Mouse (Mus musculus) MEL (cell line): Measurements from ENCODE around the gene Tmx1. TPM values are rescaled to one million over a fixed set of nuclear protein-coding genes. Genes with fewer than 3 reads are reported as not detected.

ENCODE experiments used
- DNase-seq: peaks from one replicate; pipeline ENCODE4 v3.0.0; 2011; ENCODE audit warnings: low read depth, low spot score
- H3K27ac ChIP-seq: 2 replicates; pipeline ENCODE4 v1.5.1; 2012; ENCODE audit warnings: low read depth, mild to moderate bottlenecking, control low read depth, low read length, moderate library complexity; ENCODE audit not compliant: control insufficient read depth
- H3K27me3 ChIP-seq, 2 experiments: fragments of 150-350 bp in 1 of 2; sonication (generic) in 1 of 2; 2 replicates each; pipeline ENCODE4 v1.6.1; 2012; ENCODE audit warnings: low read length in 2 of 2, mild to moderate bottlenecking in 2 of 2, improper control_type of control experiment in 1 of 2, moderate library complexity in 1 of 2; ENCODE audit not compliant: insufficient read depth in 2 of 2, control insufficient read depth in 1 of 2
- H3K36me3 ChIP-seq, 2 experiments: 2 replicates each; pipeline ENCODE4 v1.6.1; 2012 to 2014; ENCODE audit warnings: low read length in 2 of 2, improper control_type of control experiment in 1 of 2, inconsistent platforms in 1 of 2, mild to moderate bottlenecking in 1 of 2; ENCODE audit not compliant: insufficient read depth in 2 of 2, control insufficient read depth in 1 of 2
- H3K4me1 ChIP-seq, 2 experiments: fragments of 150-350 bp in 1 of 2; sonication (generic) in 1 of 2; 2 replicates each; pipeline ENCODE4 v1.6.1; 2012; ENCODE audit warnings: low read length in 2 of 2, improper control_type of control experiment in 1 of 2, mild to moderate bottlenecking in 1 of 2; ENCODE audit not compliant: insufficient read depth in 2 of 2, control insufficient read depth in 1 of 2
- H3K4me3 ChIP-seq, 2 experiments: fragments of 150-350 bp in 1 of 2; sonication (generic) in 1 of 2; 2 replicates each; pipeline ENCODE4 v1.5.1; 2012; ENCODE audit warnings: low read depth in 2 of 2, low read length in 2 of 2, mild to moderate bottlenecking in 2 of 2, moderate library complexity in 2 of 2, control low read depth in 1 of 2, improper control_type of control experiment in 1 of 2; ENCODE audit not compliant: control insufficient read depth in 1 of 2, insufficient read depth in 1 of 2
- H3K79me2 ChIP-seq: 2 replicates; pipeline ENCODE4 v1.6.1; 2012; ENCODE audit warnings: mild to moderate bottlenecking, low read length, moderate library complexity; ENCODE audit not compliant: control insufficient read depth, poor library complexity, insufficient read depth
- H3K9ac ChIP-seq: 2 replicates; pipeline ENCODE4 v1.6.1; 2012; ENCODE audit warnings: low read depth, mild to moderate bottlenecking, control low read depth, low read length, moderate library complexity; ENCODE audit not compliant: control insufficient read depth, poor library complexity, severe bottlenecking
- H3K9me3 ChIP-seq: fragments of 150-350 bp; sonication (generic); replicated peaks from 2 replicates; pipeline ENCODE4 v1.6.1; 2012; ENCODE audit warnings: mild to moderate bottlenecking, low read length, improper control_type of control experiment, moderate library complexity; ENCODE audit not compliant: insufficient read depth
- BHLHE40 ChIP-seq: IDR thresholded peaks from 2 replicates; pipeline ENCODE4 v1.6.1; 2012; ENCODE audit warnings: low read depth, mild to moderate bottlenecking, inconsistent platforms, low read length, improper control_type of control experiment, borderline replicate concordance
- CHD2 ChIP-seq: IDR thresholded peaks from 2 replicates; pipeline ENCODE4 v1.6.1; 2011; ENCODE audit warnings: low read length, improper control_type of control experiment
- CTCF ChIP-seq, 3 experiments: IDR thresholded peaks in 2 of 3; conservative IDR thresholded peaks in 1 of 3; 2 replicates each; pipeline ENCODE4 v1.5.1; 2011 to 2012; ENCODE audit warnings: low read length in 3 of 3, low read depth in 2 of 3, mild to moderate bottlenecking in 2 of 3, improper control_type of control experiment in 1 of 3, inconsistent platforms in 1 of 3, mixed read lengths in 1 of 3, moderate library complexity in 1 of 3; ENCODE audit not compliant: control insufficient read depth in 1 of 3, insufficient read depth in 1 of 3, poor library complexity in 1 of 3, severe bottlenecking in 1 of 3
- EP300 ChIP-seq, 2 experiments: IDR thresholded peaks; 2 replicates each; pipeline ENCODE4 v1.6.1; 2011; ENCODE audit warnings: improper control_type of control experiment in 2 of 2, low read length in 2 of 2, low read depth in 1 of 2, mild to moderate bottlenecking in 1 of 2
- ETS1 ChIP-seq: IDR thresholded peaks from 2 replicates; pipeline ENCODE4 v1.6.1; 2012; ENCODE audit warnings: low read depth, mild to moderate bottlenecking, inconsistent platforms, low read length, improper control_type of control experiment, moderate library complexity
- GATA1 ChIP-seq: IDR thresholded peaks from 2 replicates; pipeline ENCODE4 v1.6.1; 2011; ENCODE audit warnings: low read depth, low read length, improper control_type of control experiment
- HCFC1 ChIP-seq: IDR thresholded peaks from 2 replicates; pipeline ENCODE4 v1.6.1; 2012; ENCODE audit warnings: low read depth, mild to moderate bottlenecking, inconsistent platforms, low read length, improper control_type of control experiment, moderate library complexity
- MAFK ChIP-seq: IDR thresholded peaks from 2 replicates; pipeline ENCODE4 v1.6.1; 2011; ENCODE audit warnings: low read depth, mild to moderate bottlenecking, low read length, improper control_type of control experiment, borderline replicate concordance
- MAX ChIP-seq: IDR thresholded peaks from 2 replicates; pipeline ENCODE4 v1.6.1; 2011; ENCODE audit warnings: low read length, improper control_type of control experiment
- MAZ ChIP-seq: IDR thresholded peaks from 2 replicates; pipeline ENCODE4 v1.6.1; 2012; ENCODE audit warnings: low read depth, mild to moderate bottlenecking, inconsistent platforms, low read length, improper control_type of control experiment
- MYB ChIP-seq: IDR thresholded peaks from 2 replicates; pipeline ENCODE4 v1.6.1; 2011; ENCODE audit warnings: mild to moderate bottlenecking, low read depth, low read length, improper control_type of control experiment
- NELFE ChIP-seq: IDR thresholded peaks from 2 replicates; pipeline ENCODE4 v1.6.1; 2011; ENCODE audit warnings: low read depth, low read length, improper control_type of control experiment
- POLR2A ChIP-seq, 2 experiments: IDR thresholded peaks; 2 replicates each; pipeline ENCODE4 v1.6.1; 2011 to 2012; ENCODE audit warnings: low read length in 2 of 2, mild to moderate bottlenecking in 2 of 2, control low read depth in 1 of 2, improper control_type of control experiment in 1 of 2, low read depth in 1 of 2, moderate library complexity in 1 of 2; ENCODE audit not compliant: control insufficient read depth in 1 of 2, insufficient read depth in 1 of 2, poor library complexity in 1 of 2
- POLR2AphosphoS5 ChIP-seq: IDR thresholded peaks from 2 replicates; pipeline ENCODE4 v1.6.1; 2012; ENCODE audit warnings: low read depth, borderline replicate concordance, mild to moderate bottlenecking, inconsistent platforms, low read length, moderate library complexity, mixed read lengths
- RAD21 ChIP-seq: IDR thresholded peaks from 2 replicates; pipeline ENCODE4 v1.6.1; 2011; ENCODE audit warnings: mild to moderate bottlenecking, low read depth, low read length, improper control_type of control experiment
- SIN3A ChIP-seq: IDR thresholded peaks from 2 replicates; pipeline ENCODE4 v1.6.1; 2012; ENCODE audit warnings: low read length, improper control_type of control experiment, inconsistent platforms
- SMC3 ChIP-seq: IDR thresholded peaks from 2 replicates; pipeline ENCODE4 v1.6.1; 2011; ENCODE audit warnings: low read depth, low read length, improper control_type of control experiment
- TAL1 ChIP-seq: IDR thresholded peaks from 2 replicates; pipeline ENCODE4 v1.6.1; 2012; ENCODE audit warnings: mild to moderate bottlenecking, inconsistent platforms, low read length, moderate library complexity, mixed read lengths
- TCF12 ChIP-seq: IDR thresholded peaks from 2 replicates; pipeline ENCODE4 v1.6.1; 2014; ENCODE audit warnings: low read depth, mild to moderate bottlenecking, inconsistent platforms, low read length, improper control_type of control experiment, moderate library complexity
- USF1 ChIP-seq: IDR thresholded peaks from 2 replicates; pipeline ENCODE4 v1.6.1; 2014; ENCODE audit warnings: low read depth, mild to moderate bottlenecking, inconsistent platforms, low read length, improper control_type of control experiment, moderate library complexity
- ZC3H11A ChIP-seq: IDR thresholded peaks from 2 replicates; pipeline ENCODE4 v1.6.1; 2012; ENCODE audit warnings: low read depth, mild to moderate bottlenecking, inconsistent platforms, low read length, improper control_type of control experiment
- ZKSCAN1 ChIP-seq: IDR thresholded peaks from 2 replicates; pipeline ENCODE4 v1.6.1; 2012; ENCODE audit warnings: low read depth, mild to moderate bottlenecking, inconsistent platforms, low read length, improper control_type of control experiment, moderate library complexity
- ZMIZ1 ChIP-seq: IDR thresholded peaks from 2 replicates; pipeline ENCODE4 v1.6.1; 2012; ENCODE audit warnings: low read depth, mild to moderate bottlenecking, inconsistent platforms, low read length, improper control_type of control experiment, moderate library complexity
- ZNF384 ChIP-seq: IDR thresholded peaks from 2 replicates; pipeline ENCODE4 v1.6.1; 2012; ENCODE audit warnings: low read depth, mild to moderate bottlenecking, inconsistent platforms, low read length, improper control_type of control experiment
- polyA plus RNA-seq, 2 experiments: library from polyadenylated mRNA; stranded (reverse) in 1 of 2; unstranded in 1 of 2; fragments of >175 nt in 1 of 2; fragments of >200 nt in 1 of 2; gene quantifications; 2 replicates each; pipeline versions ENCODE4 v1.2.1 to v1.2.4; 2012; ENCODE audit warnings: low replicate concordance in 2 of 2, low read depth in 1 of 2; ENCODE audit not compliant: insufficient read length in 2 of 2, insufficient read depth in 1 of 2, missing spikeins in 1 of 2
- total RNA-seq: library from RNA; depleted of rRNA; stranded (reverse); fragments of 300-350 nt; gene quantifications from 2 replicates; pipeline ENCODE4 v1.2.3, GENCODE M21; 2012

The Tmx1 gene
- total and polyA plus RNA-seq, 3 experiments = 51.9 to 71.6 TPM; not detected in 1

DNA sequence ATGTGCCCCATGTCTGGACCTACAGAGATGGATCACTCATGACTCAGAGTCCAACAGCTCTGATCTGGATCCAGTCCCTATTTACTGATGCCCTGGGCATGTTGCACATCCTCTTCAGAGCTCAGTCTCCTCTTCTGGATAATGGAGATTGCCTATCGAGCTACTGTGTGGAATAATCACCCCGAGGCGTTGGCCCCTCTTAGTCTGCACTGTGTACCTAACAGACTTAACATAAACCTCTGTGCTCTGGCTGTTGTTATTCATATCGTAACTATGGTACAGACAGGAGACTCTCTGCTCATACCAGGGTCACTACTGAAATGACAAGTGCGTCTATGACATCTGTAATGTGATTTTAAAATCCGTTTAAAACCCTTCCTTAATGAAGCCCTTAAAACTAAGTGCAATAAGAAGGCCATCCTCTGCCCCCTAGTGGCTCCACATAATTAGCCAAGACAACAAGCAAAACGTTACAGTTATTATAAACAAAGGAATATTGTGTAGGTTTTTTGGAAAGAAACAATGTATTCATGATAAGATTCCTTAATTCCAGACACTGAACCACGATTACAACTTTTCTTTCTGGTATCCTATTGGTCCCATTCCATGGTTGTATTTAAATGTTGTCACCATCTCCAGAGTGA is 22.5 kb upstream of the Tmx1 start:
- Histone ChIP-seq H3K27ac (no peak overlapping the region), H3K9me3 (no peaks in the 10 kb centered on the region), H3K9ac (no peak overlapping the region), H3K4me1 (0 out of 4 replicates have a peak, but pooled peaks cover 0 to 2% of the 10 kb centered on the region in 2 experiments), H3K79me2 (no peaks in the 10 kb centered on the region), H3K27me3 (peaks cover 0 to 1% of the 10 kb centered on the region in 2 experiments; a peak in 3 of 4 replicates), H3K4me3 (no peak overlapping the region), H3K36me3 (no peaks in the 10 kb centered on the region)
- peak; percentile 68 for DNase-seq
- TF ChIP-seq HCFC1 (no peak), CTCF (IDR thresholded peaks at IDR 0.05 in 2 of 3, conservative IDR thresholded peaks at IDR 0.05 in 1 of 3; ENCODE audit: control insufficient read depth in 1 of 3, insufficient read depth in 1 of 3, low read depth in 2 of 3, low read length in 3 of 3, poor library complexity in 1 of 3, severe bottlenecking in 1 of 3) (peak; percentile 4 to 83 (median 59); a peak in 4 of 6 replicates), USF1 (no peak), TCF12 (no peak), MAX (no peak), NELFE (no peak), ZKSCAN1 (no peak), BHLHE40 (0 out of 2 replicates have a peak, but pooled peaks have one; percentile 28), ETS1 (no peak), SMC3 (peak; percentile 76), POLR2A (IDR thresholded peaks at IDR 0.05; ENCODE audit: control insufficient read depth in 1 of 2, insufficient read depth in 1 of 2, low read depth in 1 of 2, low read length in 2 of 2, poor library complexity in 1 of 2) (no peak), RAD21 (peak; percentile 83), MYB (no peak), ZNF384 (no peak), EP300 (IDR thresholded peaks at IDR 0.05; ENCODE audit: low read depth in 1 of 2, low read length in 2 of 2) (no peak), MAZ (0 out of 2 replicates have a peak, but pooled peaks have one; percentile 36), ZC3H11A (peak; percentile 74), MAFK (no peak), ZMIZ1 (no peak), TAL1 (no peak), CHD2 (no peak), SIN3A (peak; percentile 30; the same call in 1 of the 2 replicates), POLR2AphosphoS5 (no peak), GATA1 (no peak)
